Mouse (Mus musculus): Measurements from ENCODE around the gene Prnd.

Prnd gene

GRCm38 (mm10) chr2:131950598-131951095 lies at the start of gene Prnd:
TSS of gene Prnd (plus strand) at chr2:131950861.
- DNase-seq (ENCODE audit: low spot score in 2 of 2): peak; percentile 10 to 23

- DNase-seq (ENCODE audit: low spot score in 2 of 2): no peak
Measured at GRCm38 (mm10) chr2:131902423-131902822, 48.2 kb upstream of the Prnd start.

- peak in 1 of 2 experiments; percentile 19 for DNase-seq (ENCODE audit: low spot score in 2 of 2)
Measured at GRCm38 (mm10) chr2:131902867-131903266, 47.8 kb upstream of the Prnd start.

- DNase-seq (ENCODE audit: low spot score in 2 of 2): no peak
Measured at GRCm38 (mm10) chr2:131905025-131905424, 45.6 kb upstream of the Prnd start.

GRCm38 (mm10) chr2:131905776-131906175 lies 44.9 kb upstream of the Prnd start:
- no peak for DNase-seq (ENCODE audit: low spot score in 2 of 2)

GRCm38 (mm10) chr2:131906266-131906665 lies 44.4 kb upstream of the Prnd start:
- no peak for DNase-seq (ENCODE audit: low spot score in 2 of 2)

- DNase-seq (ENCODE audit: low spot score in 2 of 2): peak in 1 of 2 experiments; percentile 19
Measured at GRCm38 (mm10) chr2:131906846-131907245, 43.8 kb upstream of the Prnd start.

GRCm38 (mm10) chr2:131907311-131907710 lies 43.4 kb upstream of the Prnd start:
- DNase-seq (ENCODE audit: low spot score in 2 of 2): no peak

- peak in 1 of 2 experiments; percentile 14 for DNase-seq (ENCODE audit: low spot score in 2 of 2)
Measured at GRCm38 (mm10) chr2:131908351-131908861, 42.3 kb upstream of the Prnd start.

- DNase-seq (ENCODE audit: low spot score in 2 of 2): peak in 1 of 2 experiments; percentile 26
Measured at GRCm38 (mm10) chr2:131908906-131909305, 41.8 kb upstream of the Prnd start.

- peak; percentile 95 to 96 for DNase-seq (ENCODE audit: low spot score in 2 of 2)
Measured at GRCm38 (mm10) chr2:131909683-131910572, 40.7 kb upstream of the Prnd start, which contains the start of the genes Prnp and Prn. TSS of gene Prnp (plus strand) at chr2:131909928. TSS of gene Prn (plus strand) at chr2:131909957.

- DNase-seq (ENCODE audit: low spot score in 2 of 2): no peak
Measured at GRCm38 (mm10) chr2:131910847-131911246, 39.8 kb upstream of the Prnd start.

GRCm38 (mm10) chr2:131911341-131911740 lies 39.3 kb upstream of the Prnd start:
- DNase-seq (ENCODE audit: low spot score in 2 of 2): no peak

GRCm38 (mm10) chr2:131912526-131913258 lies 38.0 kb upstream of the Prnd start:
- DNase-seq (ENCODE audit: low spot score in 2 of 2): no peak

GRCm38 (mm10) chr2:131932275-131932902 lies 18.3 kb upstream of the Prnd start:
- DNase-seq (ENCODE audit: low spot score in 2 of 2): no peak

GRCm38 (mm10) chr2:131933013-131933412 lies 17.6 kb upstream of the Prnd start:
- DNase-seq (ENCODE audit: low spot score in 2 of 2): no peak

- DNase-seq (ENCODE audit: low spot score in 2 of 2): no peak
Measured at GRCm38 (mm10) chr2:131933598-131933997, 17.1 kb upstream of the Prnd start.

GRCm38 (mm10) chr2:131934243-131934642 lies 16.4 kb upstream of the Prnd start:
- DNase-seq (ENCODE audit: low spot score in 2 of 2): no peak

GRCm38 (mm10) chr2:131935390-131936105 lies 15.1 kb upstream of the Prnd start:
- peak in 1 of 2 experiments; percentile 21 for DNase-seq (ENCODE audit: low spot score in 2 of 2)

GRCm38 (mm10) chr2:131936410-131936809 lies 14.3 kb upstream of the Prnd start:
- no peak for DNase-seq (ENCODE audit: low spot score in 2 of 2)
